Mouse (Mus musculus) lung, postnatal 4 days (tissue): ENCODE measurements around the gene Gpc1.

Experiments
- DNase-seq, 2 experiments: peaks; one replicate each; pipeline ENCODE4 v3.0.0; 2021

Gene Gpc1

GRCm38 (mm10) chr1:92837931-92838833 is 6.7 kb downstream of the Gpc1 start:
- no peak for DNase-seq

DNA sequence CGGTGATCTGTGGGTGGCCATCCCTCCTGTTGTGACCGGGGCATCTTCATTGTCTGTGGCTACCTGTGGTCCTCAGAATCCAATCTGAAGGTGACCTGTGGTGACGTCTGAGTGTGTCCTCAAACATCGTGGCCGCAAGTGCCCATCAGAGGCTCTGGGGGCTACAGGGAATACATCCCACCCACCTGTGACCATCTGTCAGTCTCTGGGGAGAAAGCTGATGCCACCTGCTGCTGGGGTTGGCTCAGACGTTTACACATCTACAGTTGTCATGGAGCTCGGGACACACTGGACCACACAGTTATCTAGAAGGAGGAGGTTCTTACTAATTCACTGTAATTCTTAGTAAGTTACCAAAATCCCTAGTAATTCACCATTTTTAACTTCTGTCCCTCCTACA is 7.8 kb downstream of the Gpc1 start:
- no peak for DNase-seq

- no peak for DNase-seq
Observed at GRCm38 (mm10) chr1:92840231-92840890, 8.9 kb downstream of the Gpc1 start.

- DNase-seq, result no peak
Observed at GRCm38 (mm10) chr1:92841427-92841826, 10.0 kb downstream of the Gpc1 start.

DNA sequence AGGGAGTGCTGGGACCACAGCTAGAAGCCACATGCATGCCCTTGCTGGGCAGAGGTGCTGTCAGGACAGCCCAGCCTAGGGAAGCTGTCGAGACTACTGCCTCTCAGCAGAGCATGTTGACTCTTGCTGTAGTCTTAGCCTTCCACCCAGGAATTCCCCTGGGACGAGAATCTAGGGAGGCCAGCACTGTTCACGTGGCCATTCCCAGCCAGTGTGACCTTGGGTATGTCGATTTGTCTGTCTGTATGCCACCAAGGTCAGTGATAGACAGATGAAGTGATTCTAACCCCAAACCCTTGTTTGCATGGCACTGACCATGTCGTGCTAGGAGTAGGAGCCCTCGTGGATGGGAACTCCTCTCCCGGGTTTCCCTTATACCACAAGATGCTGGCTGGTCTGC is 14.4 kb downstream of the Gpc1 start:
- no peak for DNase-seq

DNA sequence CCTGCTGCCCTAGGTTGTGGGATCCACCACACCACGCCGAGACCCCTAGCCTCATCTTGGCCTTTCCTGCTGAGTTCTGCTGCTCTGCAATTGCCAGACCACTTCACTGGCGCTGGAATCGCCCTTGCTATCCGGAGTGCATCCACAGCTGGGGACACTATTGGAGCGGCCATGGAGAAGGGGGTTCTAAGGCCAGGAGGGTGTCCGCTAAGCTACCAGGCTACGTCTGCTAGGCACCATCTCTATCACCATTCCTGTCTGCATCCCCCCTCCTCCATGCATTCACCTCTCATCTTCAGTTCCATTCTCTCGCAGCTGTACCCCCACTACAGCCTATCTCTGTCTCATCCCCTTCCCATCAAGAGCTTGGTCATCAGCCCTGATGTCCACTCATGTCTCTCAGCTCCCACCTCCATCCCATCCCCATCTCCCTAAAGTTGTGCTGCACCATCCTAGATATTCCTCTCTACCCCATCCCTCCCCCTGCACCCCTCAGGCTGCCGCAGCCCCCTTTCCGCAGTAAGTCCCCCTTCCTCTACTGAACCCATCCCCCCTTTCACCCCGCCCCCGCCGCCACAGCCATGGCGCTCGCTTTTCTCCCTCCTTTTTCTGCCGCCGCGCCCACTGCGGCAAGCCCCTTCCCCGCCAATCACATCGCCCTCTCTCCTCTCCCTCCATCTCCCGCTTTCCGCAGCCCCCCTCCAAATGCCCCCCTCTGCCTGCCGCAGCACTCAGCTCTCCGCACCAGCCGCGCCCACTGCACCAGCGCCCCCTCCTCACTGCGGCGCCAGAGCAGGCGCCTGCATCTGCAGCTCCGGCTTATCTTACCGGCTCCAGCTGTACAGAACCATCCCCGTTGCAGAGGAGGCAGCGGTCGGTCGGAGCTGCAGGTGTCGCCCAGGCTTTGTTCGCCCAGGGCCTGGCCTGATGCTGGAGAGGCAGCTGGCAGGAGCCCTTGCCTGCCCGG is 16.7 kb downstream of the Gpc1 start:
- DNase-seq, result no peak

- DNase-seq, result no peak
Observed at GRCm38 (mm10) chr1:92849491-92849890, 18.0 kb downstream of the Gpc1 start.

DNA sequence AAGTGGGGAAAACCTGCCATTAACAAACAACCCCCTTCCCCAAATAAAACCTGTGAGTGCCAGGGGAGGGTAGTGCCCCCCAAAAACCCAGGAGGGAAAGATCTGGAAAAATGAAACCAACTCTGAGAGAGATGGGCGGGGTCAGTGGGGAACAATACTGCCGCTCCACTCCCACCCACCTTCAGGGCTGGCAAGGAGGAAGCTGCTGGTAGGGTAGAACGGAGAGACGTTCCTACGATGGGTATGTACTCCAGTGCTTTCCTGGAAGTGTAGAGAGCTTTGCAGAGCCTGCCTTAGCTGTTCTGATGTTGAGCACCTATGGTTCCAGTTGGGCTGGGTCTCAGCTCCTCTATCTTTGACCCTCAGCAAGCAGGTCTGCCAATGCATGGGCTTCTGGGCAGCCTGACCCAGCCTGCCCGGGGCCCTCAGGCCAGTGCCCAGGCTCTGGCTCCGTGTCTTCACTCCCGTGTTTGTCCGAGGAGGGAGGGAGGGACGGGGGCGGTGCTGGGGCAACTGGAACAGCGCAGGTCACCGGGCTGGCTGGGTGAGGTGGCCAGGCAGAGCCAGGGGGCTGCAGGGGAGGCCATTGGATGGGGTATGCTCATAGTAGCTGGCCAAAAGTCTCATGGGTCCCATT is 18.6 kb downstream of the Gpc1 start:
- DNase-seq, result no peak

DNA sequence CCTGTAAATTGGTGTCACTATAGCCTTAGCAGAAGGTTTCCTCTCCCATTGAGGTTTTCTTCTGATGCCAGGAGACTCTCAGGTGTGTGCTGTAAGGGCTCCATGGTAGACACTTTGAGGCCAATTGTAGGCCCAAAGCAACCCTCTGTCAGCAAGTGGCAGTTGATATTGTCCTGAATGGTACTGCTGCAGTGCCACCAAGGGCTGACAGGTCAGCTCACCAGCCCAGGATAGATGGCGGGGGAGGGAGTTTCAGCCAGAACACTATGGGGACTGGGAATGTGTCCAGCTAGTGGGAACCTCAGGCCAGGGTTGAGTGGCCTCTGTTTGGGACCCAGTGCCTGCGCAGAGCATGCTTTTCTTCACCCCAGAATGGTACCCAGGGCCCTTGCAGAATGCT is 21.0 kb downstream of the Gpc1 start:
- DNase-seq, result no peak

DNA sequence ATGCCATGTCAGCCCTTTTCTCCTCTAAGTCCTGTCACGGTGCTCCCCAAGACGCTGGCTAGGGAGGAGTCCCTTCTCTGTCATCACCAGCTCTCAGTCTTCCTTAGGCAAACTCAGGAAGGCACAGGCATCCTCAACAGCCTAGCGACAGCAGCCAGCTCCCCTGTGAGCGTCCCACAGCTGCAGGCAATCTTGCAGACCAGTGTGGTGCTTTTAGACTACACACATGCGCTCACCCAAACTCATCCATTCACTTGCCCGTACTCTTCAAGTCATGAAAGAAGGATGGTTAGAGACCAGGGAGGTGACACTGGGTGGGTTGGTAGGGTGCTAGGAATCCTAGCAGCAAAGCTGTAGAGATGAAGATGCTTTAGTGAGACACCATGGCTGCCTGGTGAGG is 30.1 kb downstream of the Gpc1 start:
- DNase-seq, result no peak

DNA sequence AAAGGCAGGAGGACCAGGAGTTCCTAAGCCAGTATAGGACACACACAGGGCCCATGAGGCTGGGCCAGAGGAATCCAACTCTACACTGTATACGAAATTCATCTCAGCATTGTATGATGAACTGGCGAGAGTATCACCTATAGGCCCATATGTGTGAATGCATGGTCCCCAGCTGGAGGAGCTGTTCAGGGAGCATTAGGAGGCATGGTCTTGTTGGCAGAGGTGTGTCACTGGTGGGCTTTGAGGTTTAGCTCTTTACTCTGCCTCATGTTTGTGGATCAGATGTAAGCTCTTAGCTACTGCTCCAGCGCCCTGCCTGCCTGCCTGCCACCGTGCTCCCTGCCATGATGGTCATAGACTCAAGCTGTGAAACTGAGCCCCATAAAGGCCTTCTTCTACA is 31.8 kb downstream of the Gpc1 start:
- DNase-seq, result no peak

- no peak for DNase-seq
Observed at GRCm38 (mm10) chr1:92866170-92866569, 34.7 kb downstream of the Gpc1 start.

- DNase-seq, result no peak
Observed at GRCm38 (mm10) chr1:92869985-92870384, 38.5 kb downstream of the Gpc1 start.

DNA sequence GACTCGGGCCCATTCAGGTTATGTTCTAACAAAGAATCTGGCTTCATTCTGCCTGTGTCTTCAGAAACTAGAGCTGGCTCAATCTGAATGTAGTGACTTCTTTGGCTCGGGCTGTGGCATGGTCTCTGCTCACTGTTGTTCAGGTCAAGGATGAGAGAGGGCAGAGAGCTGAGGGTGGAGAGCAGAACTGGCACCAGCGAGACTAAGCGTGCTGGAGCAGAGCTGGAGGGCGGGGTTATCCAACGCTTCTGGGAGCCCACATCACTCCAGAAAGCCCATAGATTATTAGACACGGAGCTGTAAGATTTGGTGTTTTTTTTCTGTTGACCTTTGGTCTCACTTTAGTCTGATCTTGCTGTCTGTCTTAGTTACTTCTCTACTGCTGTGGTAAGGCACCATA is 41.2 kb downstream of the Gpc1 start:
- no peak for DNase-seq

GRCm38 (mm10) chr1:92874011-92874410 is 42.6 kb downstream of the Gpc1 start:
- no peak for DNase-seq

GRCm38 (mm10) chr1:92875360-92876111 is 44.1 kb downstream of the Gpc1 start:
- DNase-seq, result no peak

DNA sequence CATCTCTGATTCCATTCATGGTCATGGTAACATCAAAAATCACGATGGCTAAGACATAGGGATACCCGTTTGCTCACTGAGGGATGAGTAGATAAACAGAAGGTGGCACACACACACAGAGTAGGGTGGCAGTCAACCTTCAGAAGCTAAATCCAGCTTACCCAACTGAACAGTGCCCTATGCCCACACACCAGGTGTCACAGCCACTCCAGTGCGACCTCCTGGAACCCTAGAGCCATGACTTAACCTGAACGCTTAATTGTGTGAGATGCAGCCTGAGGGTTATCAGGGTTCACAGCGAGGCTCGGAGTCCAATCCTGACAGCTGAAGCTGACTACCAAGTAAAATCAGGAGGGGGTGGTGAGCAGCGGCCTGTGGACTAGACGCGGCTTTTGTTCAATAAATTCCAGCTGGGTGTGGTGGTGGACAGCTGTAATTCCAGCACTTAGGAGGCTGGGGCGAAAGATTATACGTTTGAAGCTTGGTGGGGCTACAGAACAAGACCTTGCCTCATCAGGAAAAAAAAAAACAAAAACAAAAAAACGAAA is 46.1 kb downstream of the Gpc1 start:
- DNase-seq, result no peak

GRCm38 (mm10) chr1:92878066-92878741 is 46.8 kb downstream of the Gpc1 start:
- no peak for DNase-seq

DNA sequence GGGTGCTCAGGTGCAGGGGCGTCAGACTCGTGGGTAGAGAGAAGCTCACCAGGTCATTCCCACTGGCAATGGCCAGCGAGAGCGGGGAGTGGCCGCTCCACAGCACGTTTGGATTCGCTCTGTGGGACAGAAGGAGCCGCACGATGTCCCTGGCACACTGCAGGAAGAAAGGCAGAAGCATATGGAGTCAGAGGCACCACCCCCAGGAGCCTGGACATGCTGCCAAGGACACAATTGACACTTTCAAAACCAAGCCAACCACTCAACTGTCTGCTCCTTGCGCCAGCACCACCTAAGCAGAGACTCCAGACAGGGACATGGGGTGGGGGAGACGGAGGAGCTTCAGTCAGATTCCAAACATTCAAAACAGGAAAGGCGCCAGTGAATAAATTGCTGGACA is 47.8 kb downstream of the Gpc1 start:
- no peak for DNase-seq

GRCm38 (mm10) chr1:92880101-92880500 is 48.7 kb downstream of the Gpc1 start:
- no peak for DNase-seq

DNA sequence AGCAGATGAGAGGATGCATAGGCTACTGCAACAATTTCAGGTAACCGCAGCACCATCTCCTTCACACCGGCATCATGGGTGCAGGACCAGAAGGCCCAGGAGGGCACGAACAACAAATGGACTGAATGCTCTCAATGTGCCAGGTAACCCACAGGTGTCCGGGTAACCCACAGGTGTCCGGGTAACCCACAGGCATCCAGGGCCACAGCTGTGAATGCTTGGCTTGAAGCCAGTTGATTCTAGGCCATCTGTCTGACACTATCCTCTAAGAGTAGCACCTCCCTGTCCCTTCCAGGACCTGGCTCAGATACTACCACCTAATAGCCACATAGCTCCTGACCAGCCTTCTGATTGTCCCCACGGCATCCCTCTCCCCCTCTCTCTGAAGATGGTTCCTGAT is 50.5 kb downstream of the Gpc1 start:
- DNase-seq, result no peak
